Mouse (Mus musculus) T-cell, adult 2 months (primary cell): Measurements from ENCODE around the gene Slc17a8.
"Not testable (repeated sequence)": the region's sequence is repeated elsewhere in the genome, so short reads cannot be mapped to it uniquely, and the experiment has no call there.

Experiments used
- DNase-seq: peaks from one replicate; pipeline ENCODE4 v3.0.0; 2022; ENCODE audit warnings: low spot score

Gene Slc17a8

DNA sequence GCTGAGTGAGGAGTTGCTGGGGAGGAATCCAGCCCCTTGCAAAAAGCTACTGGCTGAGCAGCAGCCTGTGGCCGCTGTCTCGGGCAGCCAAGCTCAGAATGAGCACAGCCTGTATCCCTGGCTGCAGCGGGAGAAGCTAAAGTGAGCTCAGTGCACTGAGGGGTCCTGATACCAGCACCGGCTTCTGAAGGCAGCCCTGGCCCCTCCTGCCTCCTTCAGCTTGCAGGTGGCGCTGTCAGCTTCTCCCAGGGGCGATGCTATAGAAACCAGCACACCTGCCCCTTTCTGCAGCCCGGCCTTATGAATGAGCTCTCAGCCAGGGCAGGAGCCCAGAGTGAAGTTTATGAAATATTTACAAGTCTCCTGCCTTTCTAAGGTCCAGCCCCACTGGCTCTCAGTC lies at the start of gene Slc17a8:
Gene Slc17a8 (minus strand): TSS at position 125 of the 400 bp plus-strand sequence.
- DNase-seq, result no peak

DNA sequence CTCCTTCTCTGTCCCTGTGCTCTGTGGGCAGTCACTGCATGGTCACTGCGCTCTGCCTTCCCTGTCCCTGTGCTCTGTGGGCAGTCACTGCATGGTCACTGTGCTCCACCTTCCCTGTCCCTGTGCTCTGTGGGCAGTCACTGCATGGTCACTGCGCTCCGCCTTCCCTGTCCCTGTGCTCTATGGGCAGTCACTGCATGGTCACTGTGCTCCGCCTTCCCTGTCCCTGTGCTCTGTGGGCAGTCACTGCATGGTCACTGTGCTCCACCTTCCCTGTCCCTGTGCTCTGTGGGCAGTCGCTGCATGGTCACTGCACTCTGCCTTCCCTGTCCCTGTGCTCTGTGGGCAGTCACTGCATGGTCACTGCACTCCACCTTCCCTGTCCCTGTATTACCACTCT lies 49.3 kb upstream of the Slc17a8 start:
- DNase-seq, result not testable (repeated sequence)

DNA sequence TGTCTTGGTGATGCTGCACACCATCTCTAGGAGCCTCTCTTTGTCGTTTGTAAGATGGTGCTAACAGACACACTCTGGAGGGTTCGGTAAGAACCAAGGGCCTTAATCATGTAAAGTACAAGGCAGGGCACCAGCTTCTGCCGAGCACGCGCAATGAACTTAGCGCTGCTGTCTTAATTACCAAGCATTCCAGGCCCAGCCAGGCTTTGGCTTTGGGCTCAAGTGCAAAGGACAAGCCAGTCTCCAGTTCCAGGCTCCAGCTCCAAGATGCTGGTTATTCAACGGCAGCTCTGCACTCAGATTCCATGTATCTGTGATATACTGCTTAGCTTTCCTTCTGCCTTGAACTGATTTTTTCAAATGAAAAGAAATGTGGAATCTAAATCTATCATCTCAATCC lies 46.5 kb upstream of the Slc17a8 start:
- no peak for DNase-seq

DNA sequence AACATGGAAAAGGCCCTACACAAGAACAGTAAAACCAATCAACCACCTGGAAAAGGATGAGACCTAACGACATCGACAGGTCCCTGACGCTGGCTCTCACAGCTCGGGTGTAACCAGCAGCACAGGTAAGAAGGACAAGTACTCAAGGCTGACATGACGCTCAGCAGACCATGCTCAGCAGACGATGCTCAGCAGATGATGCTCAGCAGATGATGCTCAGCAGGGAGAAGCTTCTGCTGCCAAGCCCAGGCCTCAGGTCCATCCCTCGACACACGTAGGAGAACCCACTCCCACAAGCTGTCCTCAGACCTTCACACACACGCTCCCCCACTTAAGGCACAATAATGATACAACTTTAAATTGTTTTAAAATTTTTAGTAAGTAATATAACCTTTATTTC lies 44.6 kb upstream of the Slc17a8 start:
- DNase-seq, result no peak

DNA sequence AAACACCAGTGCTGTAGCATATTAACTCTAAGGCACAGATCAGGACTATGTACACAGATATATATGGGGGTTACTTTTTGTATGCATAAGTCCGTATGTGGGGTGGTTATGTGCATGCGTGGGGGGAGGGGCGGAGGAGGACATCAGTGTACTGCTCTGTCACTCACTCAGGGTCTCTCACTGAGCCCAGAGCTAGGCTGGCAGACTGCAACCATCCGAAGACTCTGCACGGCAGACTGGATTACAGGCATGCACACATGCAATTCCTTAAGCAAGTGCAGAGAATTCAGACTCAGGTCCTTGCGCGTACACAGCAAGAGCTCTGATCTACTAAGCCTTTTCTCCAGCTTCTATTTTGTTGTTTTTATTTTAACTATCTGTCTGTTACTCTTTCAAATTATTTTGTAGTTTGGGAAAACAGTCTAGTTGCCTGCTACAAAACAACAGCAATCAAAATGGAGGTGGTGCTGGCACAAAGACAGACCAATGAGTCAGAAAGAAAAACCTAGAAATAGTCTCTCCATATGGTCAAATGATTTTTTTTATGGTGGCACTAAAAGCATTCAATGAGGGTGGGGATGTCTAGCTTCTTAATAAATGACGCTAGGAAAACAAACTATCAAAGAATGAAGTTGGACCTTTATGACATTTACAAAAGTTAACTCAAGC lies 44.1 kb upstream of the Slc17a8 start:
- DNase-seq, result no peak

DNA sequence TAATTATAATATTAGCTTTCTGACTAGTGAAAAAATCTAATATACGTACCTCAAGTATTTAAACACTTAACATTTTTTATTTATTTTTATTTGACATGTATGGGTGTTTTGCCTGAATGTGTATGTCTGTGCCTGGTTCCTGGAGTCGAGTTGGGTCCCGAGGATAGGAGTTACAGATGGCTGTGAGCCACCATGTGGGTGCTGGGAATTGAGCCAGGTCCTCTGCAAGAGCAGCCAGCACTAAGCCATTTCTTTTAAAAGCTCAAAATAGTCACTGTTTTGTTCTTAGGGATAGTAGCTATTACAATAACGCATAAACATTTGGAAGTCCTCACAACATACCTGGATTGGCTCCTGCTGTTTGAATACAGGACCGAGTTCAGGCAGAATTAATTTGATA lies 35.3 kb upstream of the Slc17a8 start:
- DNase-seq, result no peak

DNA sequence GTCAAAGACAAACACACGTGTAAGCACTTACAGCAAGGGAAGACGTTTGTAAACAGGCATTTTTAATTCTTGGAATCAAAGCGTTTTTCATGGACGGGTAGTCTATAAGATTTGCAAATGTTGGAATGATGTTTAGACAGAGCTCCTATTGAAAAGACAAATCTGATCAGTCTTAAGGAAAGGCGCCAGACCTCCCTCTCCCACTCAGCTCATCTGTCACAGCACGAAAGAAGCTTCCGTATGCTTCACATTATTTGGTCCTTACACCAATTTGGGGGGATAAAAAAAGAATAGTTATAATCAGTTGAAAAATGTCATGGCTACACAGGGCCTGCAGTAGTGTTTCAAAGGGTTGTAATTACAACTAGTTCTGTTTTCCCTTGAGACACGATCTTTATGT lies 31.9 kb upstream of the Slc17a8 start:
- no peak for DNase-seq

DNA sequence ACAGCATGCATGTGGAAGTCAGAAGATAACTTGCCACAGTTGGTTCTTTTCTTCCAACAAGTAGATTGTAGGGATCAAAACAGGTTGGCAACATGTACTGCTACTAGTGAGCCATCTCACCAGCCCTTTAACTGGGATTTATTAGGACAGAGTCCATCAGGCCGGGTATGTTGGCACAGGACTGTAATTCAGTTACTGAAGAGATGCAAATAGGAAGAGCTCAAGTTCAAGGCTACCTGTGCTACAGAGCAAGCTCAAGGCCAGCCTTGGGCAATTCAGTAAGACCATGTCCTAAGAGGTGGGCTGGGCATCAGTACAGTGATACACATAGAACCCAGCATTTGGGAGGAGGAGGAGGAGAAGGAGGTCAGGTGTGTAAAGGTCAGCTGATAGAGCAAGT lies 30.6 kb upstream of the Slc17a8 start:
- no peak for DNase-seq

DNA sequence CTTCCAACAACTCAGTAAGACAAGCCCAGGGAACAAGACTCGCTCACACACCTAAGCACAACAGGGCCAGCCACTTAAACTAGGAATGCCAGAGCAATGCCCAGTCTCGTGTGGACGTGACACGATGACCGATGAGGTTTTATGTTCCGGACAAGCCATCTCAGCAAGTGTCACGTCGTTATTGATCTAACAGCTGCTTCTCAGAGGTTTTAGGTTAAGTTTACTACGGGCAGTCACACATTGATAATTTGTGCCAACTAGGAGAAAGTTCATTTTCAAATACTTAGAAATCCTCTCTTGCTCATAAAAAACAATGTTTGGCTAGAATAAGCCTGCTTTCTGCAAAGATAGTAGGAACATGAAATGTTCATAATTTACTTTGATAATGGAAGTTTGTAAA lies 25.9 kb upstream of the Slc17a8 start:
- DNase-seq, result no peak

DNA sequence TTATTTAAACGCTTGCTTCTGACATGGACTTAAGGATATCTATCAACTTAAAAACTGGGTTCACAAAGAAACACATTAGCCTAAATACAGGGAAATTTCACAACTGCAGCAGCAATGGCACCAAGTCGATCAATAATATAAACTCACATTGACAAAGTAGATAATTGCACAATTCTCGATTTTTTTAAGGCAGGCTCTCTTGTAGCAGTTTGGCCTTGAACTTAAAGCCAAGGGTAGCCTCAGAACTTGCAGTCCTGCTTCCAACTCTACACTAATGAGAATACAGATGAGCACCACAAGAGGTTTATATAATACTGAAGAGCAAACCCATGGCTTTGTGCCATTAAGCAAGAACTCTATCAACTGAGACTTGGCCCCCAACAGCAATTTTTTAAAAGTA lies 15.9 kb upstream of the Slc17a8 start:
- DNase-seq, result no peak

DNA sequence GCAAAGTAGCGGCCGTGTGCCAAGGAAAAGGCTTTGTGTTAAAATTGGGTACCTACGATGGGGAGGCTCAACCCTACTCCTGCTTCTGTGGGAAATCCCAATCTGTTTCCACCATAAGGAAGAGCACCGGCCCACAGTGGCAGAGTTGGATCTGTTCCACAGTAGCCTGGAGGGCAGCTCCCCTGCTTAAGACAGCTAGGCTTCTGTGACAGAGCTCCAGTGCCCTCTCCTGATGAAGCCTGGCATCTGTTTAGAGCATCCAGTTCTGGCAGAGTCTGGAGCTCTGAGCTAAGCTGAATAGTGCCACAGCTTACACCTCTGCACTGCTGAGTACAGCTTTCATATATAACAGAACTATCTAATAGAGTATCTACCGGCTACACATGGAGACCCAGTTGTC lies 14.0 kb upstream of the Slc17a8 start:
- DNase-seq, result no peak

DNA sequence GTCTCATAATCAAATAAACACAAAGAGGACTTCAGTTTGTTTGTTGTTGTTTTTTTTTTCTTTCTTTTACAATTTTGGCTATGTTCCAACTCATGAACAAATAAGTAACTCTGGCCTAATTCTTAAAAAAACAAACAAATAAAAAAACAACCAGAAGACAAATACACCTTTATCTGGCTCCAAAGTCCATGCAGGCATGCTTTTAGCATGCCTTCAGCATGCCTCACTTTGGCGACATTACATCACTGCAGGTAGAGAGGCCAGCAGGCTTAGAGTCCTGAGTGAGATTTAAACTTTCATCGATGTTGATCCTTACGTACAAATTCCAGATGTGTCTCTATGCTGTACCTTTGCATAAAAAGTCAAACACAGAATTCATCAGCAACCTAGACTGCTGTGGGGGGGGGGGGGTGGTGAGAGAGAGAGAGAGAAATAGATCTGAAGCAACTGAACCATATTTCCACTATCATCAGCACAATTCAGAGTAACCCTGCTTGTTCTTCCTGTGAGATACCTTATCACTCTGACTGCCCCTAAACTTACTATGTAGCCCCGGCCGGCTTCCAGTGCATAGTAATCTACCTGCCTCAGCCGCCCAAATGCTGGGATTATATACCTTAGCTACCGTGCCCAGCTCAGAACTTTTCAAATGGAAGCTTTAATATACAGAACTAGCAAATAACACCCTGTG lies 12.8 kb upstream of the Slc17a8 start:
- no peak for DNase-seq

DNA sequence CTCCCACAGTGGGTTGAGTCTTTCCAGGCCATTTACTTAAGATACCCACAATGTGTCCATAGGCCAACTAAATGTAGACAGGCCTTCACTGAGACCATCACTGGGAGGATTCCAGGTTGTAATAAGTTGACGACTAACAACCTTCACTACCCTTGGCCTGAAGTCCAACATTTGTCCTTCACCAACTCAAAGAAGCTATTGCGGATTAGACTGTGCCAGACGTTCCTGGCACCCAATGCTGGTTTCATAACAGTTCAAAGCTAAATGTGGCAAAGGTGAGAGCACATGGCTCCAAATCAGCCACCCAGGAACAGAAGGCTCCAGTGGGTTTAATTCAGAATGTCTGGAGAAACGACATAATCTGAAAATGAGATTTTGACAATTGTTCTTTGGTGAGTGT lies 12.1 kb upstream of the Slc17a8 start:
- DNase-seq, result no peak

DNA sequence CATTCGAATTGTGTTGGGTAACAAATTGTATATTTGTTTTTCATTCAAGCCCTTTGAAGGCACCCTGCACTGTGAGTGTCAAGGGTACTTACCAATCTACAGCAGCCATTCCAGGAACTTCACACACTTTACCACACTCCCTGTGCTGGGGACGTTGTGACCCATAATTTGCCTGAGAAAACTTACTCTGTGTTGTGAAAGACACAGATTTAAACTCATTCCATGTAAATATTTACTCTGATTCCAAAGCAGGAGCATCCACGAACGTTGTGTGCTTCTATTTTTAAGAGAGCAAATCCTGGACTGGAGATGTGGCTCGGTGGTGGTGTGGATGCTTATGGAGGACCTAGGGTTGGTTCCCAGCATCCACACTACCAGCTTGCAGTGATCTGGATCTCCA lies 10.8 kb upstream of the Slc17a8 start:
- DNase-seq, result no peak

DNA sequence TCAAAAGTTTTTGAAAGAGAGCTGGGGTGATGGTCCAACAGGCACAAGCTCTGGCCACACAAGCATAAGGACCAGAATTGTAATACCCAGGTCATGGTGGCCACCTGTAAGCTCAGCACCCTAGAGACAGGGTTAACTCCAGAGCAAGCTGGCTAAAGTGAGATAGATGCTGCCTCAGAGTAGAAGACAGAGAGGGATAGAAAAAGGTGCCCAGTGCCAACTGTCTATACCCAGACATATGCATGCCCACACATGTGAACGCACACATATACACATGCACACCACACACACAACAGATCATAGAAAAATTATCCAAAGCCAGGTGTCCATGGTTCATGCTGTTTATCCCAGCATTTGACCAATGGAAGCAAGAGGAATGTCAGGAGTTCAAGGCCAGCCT lies 9.5 kb upstream of the Slc17a8 start:
- DNase-seq, result no peak

DNA sequence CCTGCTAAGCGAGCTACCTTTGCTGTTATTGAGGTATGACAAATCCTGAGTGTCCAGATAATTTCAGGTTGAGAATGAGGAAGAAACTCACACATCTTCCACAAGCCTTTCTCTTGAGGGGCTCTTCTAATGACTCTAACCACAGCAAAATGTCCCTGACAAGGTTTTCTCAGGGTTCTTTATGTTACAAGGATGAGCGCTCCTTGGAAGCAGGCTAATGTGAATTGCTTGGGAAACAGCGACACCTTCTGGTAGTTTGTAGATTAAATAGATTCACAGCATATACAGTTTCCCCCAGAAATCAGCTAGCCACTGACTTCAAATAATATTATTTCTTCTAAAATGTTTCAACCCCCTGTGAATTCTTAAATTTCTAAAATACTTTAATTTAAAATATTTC lies 9.0 kb upstream of the Slc17a8 start:
- peak; percentile 47 for DNase-seq

DNA sequence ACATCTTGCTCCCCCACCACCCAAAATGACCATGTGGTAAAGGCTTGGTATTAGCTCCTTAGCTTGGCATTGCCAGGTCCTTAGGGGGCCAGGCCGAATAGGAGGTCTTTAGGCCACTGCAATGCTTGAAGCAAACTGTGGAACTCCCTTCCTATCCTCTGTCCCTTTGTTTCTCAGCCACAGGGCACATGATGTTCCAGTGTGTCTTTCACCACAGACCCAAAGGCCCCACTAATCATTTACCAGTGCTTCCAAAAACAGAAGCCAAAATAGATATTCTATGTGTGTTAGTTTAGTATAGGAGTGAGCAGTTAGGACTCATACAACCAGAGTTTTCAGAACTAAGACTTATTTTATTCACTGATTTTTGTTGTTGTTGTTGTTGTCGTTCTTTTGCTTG lies 5.7 kb upstream of the Slc17a8 start:
- no peak for DNase-seq

DNA sequence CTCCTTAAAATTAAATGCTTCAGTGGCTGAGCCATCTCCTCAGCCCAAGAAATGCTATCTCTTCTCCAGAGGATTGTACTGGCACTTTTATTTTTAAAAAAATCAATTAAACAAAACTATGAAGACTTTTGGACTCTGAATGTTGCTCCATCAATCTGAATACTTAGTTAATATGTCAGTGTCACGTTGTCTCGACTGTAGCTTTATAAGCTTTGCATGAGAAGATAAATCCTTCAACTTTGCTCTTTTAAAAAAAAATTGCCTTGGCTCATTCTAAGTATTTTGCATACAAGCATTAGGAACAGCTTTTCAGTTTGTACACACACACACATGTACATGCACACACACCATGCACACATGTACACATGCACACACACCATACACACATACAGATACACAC lies 3.1 kb upstream of the Slc17a8 start:
- DNase-seq, result no peak

DNA sequence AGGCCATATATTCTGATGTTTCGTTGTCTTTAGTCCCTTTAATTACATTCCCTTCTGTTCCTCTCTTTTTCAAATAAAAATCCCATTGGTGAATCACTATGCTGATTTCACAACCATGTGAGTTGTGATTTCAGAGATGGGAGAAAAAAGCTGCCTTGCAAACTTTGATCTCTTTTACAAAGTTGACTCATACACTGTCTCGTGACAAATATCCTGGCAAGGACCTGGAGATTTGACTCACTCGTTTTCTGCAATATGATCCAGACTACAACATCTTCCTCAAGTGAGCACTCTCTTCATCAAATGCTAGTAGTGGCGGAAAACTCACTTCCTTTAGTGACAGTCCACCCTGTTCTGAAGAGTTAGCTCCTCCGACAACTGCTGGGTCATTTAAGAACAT lies 21.7 kb downstream of the Slc17a8 start:
- DNase-seq, result no peak

DNA sequence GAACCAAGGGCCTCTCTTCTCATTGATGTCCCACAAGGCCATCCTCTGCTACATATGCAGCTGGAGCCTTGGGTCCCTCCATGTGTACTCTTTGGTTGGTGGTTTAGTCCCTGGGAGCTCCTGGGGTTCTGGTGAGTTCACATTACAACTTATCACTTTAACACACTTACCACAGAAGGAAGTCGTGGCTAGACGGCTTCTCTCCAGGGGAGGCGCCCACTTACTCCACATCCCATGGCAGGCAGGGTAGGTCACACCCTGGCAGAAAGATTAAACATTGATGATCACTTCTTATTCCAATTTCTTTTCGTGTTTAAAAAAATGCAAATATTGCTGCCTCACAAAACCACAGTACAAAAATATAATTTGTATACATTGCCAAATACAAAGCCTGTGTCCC lies 23.8 kb downstream of the Slc17a8 start:
- DNase-seq, result no peak

DNA sequence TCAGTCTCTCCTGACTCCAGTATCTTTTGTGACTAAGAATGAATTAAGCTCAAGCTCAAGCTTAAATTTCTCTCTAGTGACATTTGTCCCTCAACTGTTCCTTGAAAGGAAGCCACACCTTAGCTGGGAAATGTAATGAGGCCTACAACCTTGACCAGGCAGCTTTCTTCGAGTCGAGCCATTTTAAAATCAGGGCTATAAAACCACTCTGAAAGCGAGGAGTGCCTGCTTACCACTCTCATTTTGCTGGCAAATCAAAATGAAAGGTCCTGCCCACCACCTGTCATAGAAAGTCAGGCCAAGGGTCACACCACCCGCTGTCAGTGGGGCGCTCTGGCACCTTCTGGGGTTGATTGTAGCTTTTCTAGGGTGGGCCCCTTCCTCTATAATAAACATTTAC lies 25.1 kb downstream of the Slc17a8 start:
- DNase-seq, result no peak

DNA sequence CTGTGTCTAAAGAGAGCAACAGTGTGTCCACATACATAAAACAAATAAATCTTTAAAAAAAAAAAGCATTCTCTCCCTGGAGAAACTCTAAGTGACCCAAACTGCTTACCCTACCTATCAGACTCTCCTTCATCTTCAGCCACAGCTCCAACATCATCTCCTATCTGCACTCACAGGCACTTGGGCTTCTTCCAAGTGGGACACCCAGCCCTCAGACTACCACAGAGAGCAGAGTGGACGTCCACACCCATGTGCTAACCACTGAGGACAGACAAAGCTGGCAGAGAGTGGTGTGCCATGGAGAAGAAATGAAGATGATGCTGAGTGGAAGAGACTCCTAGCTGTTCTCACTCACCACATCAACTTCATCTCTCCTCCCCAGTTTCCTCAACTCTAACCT lies 25.5 kb downstream of the Slc17a8 start:
- DNase-seq, result no peak

DNA sequence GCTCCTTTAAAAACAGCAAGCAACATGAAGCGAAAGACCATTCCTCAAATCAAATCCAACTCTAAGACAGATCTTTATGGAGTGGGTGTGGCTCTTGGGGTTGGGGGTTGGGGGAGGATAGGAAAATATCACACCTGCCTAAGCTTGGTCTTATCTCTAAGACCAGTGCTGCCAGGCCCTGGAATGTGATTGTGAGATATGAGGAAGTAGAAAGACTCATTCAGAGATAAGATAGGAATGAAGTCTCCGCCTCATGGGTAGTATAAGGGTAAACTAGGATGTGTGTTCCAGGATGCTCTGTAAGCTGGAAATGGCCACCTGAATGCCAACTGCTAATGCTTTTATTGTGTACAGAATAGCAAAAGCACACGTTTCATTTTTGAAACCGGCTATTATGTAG lies 26.7 kb downstream of the Slc17a8 start:
- no peak for DNase-seq

DNA sequence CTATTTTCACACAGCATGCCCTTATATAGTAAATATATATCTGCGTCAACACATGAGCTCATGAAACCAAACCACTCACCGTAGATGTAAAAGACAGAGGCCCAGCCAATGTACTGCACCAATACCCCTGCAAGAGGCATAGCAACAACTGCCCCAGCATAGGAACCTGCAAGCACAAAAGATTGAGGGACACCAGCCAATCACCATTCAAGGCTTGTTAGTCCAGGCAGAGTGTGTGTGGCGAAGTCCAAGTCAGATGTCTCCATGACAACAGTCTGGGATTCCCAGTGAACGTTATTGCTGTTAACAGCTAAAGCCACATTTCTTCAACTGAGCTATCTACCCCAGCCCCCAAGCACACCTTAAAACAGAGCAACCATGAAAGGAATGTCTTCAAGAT lies 28.3 kb downstream of the Slc17a8 start:
- DNase-seq, result no peak
